Mouse (Mus musculus) heart, embryonic 12.5 days (tissue): ENCODE data around the gene Cdip1. TPM values are rescaled to one million over a fixed set of nuclear protein-coding genes. Genes with fewer than 3 reads are reported as not detected.

Experiments used
- ATAC-seq: fragments of 200-750 bp; cut with Nextera tagmentation; 2 replicates; pipeline ENCODE4 v1.8.0; 2017; ENCODE audit warnings: moderate TSS enrichment, moderate library complexity; ENCODE audit not compliant: insufficient number of reproducible peaks, low FRiP score
- H3K27ac ChIP-seq: fragments of 300-500 bp; sonication (generic); 2 replicates; pipeline ENCODE4 v1.5.1; 2016; ENCODE audit warnings: mild to moderate bottlenecking, moderate library complexity; ENCODE audit not compliant: poor library complexity, severe bottlenecking
- H3K27me3 ChIP-seq: fragments of 300-500 bp; sonication (generic); replicated peaks from 2 replicates; pipeline ENCODE4 v1.6.1; 2016; ENCODE audit warnings: mild to moderate bottlenecking, moderate library complexity
- H3K36me3 ChIP-seq: fragments of 300-500 bp; sonication (generic); 2 replicates; pipeline ENCODE4 v1.6.1; 2016; ENCODE audit warnings: mild to moderate bottlenecking, moderate library complexity
- H3K4me1 ChIP-seq: fragments of 300-500 bp; sonication (generic); replicated peaks from 2 replicates; pipeline ENCODE4 v1.6.1; 2016; ENCODE audit warnings: mild to moderate bottlenecking
- H3K4me2 ChIP-seq: fragments of 300-500 bp; sonication (generic); 2 replicates; pipeline ENCODE4 v1.6.1; 2016; ENCODE audit warnings: mild to moderate bottlenecking, moderate library complexity
- H3K4me3 ChIP-seq: fragments of 300-500 bp; sonication (generic); 2 replicates; pipeline ENCODE4 v1.5.1; 2016; ENCODE audit warnings: mild to moderate bottlenecking
- H3K9ac ChIP-seq: fragments of 300-500 bp; sonication (generic); 2 replicates; pipeline ENCODE4 v1.6.1; 2016; ENCODE audit warnings: mild to moderate bottlenecking, moderate library complexity
- H3K9me3 ChIP-seq: fragments of 300-500 bp; sonication (generic); replicated peaks from 2 replicates; pipeline ENCODE4 v1.6.1; 2016; ENCODE audit warnings: mild to moderate bottlenecking, moderate library complexity
- WGBS: fragments of 180-500 bp; shearing (Covaris S2); methylation state at CpG from one replicate; pipeline ENCODE4 v1.1.7; 2016; 5-methylcytosine and 5-hydroxymethylcytosine counted together
- polyA plus RNA-seq: library from polyadenylated mRNA; unstranded; fragments of >200 nt; fragmentation: Nextera tagmentation; extraction: Ambion mirVana; gene quantifications from 2 replicates; pipeline ENCODE4 v1.2.1, GENCODE M21; 2016

The Cdip1 gene
- polyA plus RNA-seq, 1 experiment from 2014 or later = 122 TPM

GRCm38 (mm10) chr16:4791332-4791731 lies 1.2 kb upstream of the Cdip1 start:
- H3K4me1 ChIP-seq = peaks cover 27% of the 10 kb centered on the region
- no peak overlapping the region for H3K9ac ChIP-seq
- no peaks in the 10 kb centered on the region for H3K27me3 ChIP-seq
- H3K36me3 ChIP-seq = no peaks in the 10 kb centered on the region
- no peak overlapping the region for H3K4me2 ChIP-seq
- H3K4me3 ChIP-seq = no peak overlapping the region
- no peaks in the 10 kb centered on the region for H3K9me3 ChIP-seq
- no peak overlapping the region for H3K27ac ChIP-seq
- ATAC-seq = no peak
- WGBS = 60% methylated on average over 2 of the region's 2 CpGs

- Histone ChIP-seq H3K9me3 (no peaks in the 10 kb centered on the region), H3K9ac (peak overlapping the region; percentile 95), H3K4me3 (peak overlapping the region; percentile 85), H3K4me2 (peak overlapping the region; percentile 79), H3K27ac (peak overlapping the region; percentile 98), H3K27me3 (no peaks in the 10 kb centered on the region), H3K4me1 (peaks cover 47% of the 10 kb centered on the region), H3K36me3 (no peaks in the 10 kb centered on the region)
- peak; percentile 57 for ATAC-seq
- WGBS = 0% methylated on average over 29 of the region's 29 CpGs
Measured at GRCm38 (mm10) chr16:4789311-4789768, 752 bp downstream of the Cdip1 start.

GRCm38 (mm10) chr16:4788176-4788575 lies 1.9 kb downstream of the Cdip1 start:
- H3K27ac ChIP-seq = 0 out of 2 replicates have a peak overlapping the region, but pooled peaks have one; percentile 2
- H3K4me1 ChIP-seq = peaks cover 58% of the 10 kb centered on the region
- no peak for ATAC-seq

GRCm38 (mm10) chr16:4785706-4786105 lies 4.4 kb downstream of the Cdip1 start:
- no peak for ATAC-seq
- H3K4me3 ChIP-seq = no peak overlapping the region
- 0 out of 2 replicates have a peak overlapping the region, but pooled peaks have one; percentile 34 for H3K27ac ChIP-seq
- WGBS = 68% methylated on average over 4 of the region's 4 CpGs
- H3K4me2 ChIP-seq = peak overlapping the region; percentile 32
- H3K9ac ChIP-seq = peak overlapping the region; percentile 9; the same call in 1 of the 2 replicates
- no peaks in the 10 kb centered on the region for H3K27me3 ChIP-seq
- peaks cover 78% of the 10 kb centered on the region for H3K4me1 ChIP-seq
- H3K36me3 ChIP-seq = peaks cover 6% of the 10 kb centered on the region
- no peaks in the 10 kb centered on the region for H3K9me3 ChIP-seq

More at GRCm38 (mm10) chr16:4788176-4788575, 1.9 kb downstream of the Cdip1 start:
- Histone ChIP-seq H3K4me2 (peak overlapping the region; percentile 62), H3K4me3 (peak overlapping the region; percentile 34), H3K27me3 (no peaks in the 10 kb centered on the region), H3K9ac (peak overlapping the region; percentile 54), H3K36me3 (peaks cover 5% of the 10 kb centered on the region), H3K9me3 (no peaks in the 10 kb centered on the region)

- Histone ChIP-seq H3K27ac (peak overlapping the region; percentile 96), H3K4me1 (peaks cover 80% of the 10 kb centered on the region), H3K4me3 (no peak overlapping the region), H3K27me3 (no peaks in the 10 kb centered on the region), H3K9me3 (no peaks in the 10 kb centered on the region), H3K36me3 (peaks cover 21% of the 10 kb centered on the region), H3K9ac (no peak overlapping the region), H3K4me2 (0 out of 2 replicates have a peak overlapping the region, but pooled peaks have one; percentile 50)
- no peak for ATAC-seq
Measured at GRCm38 (mm10) chr16:4782515-4782914, 7.6 kb downstream of the Cdip1 start.

GRCm38 (mm10) chr16:4781524-4782196 lies 8.4 kb downstream of the Cdip1 start:
- WGBS = 36% methylated on average over 5 of the region's 5 CpGs
- Histone ChIP-seq H3K4me1 (peaks cover 81% of the 10 kb centered on the region), H3K27me3 (no peaks in the 10 kb centered on the region), H3K9ac (no peak overlapping the region), H3K36me3 (peaks cover 23% of the 10 kb centered on the region), H3K4me2 (peak overlapping the region; percentile 50), H3K4me3 (peak overlapping the region; percentile 2; the same call in 1 of the 2 replicates), H3K27ac (peak overlapping the region; percentile 96), H3K9me3 (no peaks in the 10 kb centered on the region)
- no peak for ATAC-seq

- no peak for ATAC-seq
- Histone ChIP-seq H3K4me3 (no peak overlapping the region), H3K36me3 (peaks cover 24% of the 10 kb centered on the region), H3K27me3 (no peaks in the 10 kb centered on the region), H3K9ac (no peak overlapping the region), H3K4me2 (no peak overlapping the region), H3K27ac (no peak overlapping the region), H3K9me3 (no peaks in the 10 kb centered on the region), H3K4me1 (peaks cover 54% of the 10 kb centered on the region)
- 94% methylated on average over 4 of the region's 4 CpGs for WGBS
Measured at GRCm38 (mm10) chr16:4778940-4779339, 11.2 kb downstream of the Cdip1 start.

- Histone ChIP-seq H3K4me1 (peaks cover 54% of the 10 kb centered on the region), H3K9ac (no peak overlapping the region), H3K36me3 (peaks cover 18% of the 10 kb centered on the region), H3K4me3 (no peak overlapping the region), H3K9me3 (no peaks in the 10 kb centered on the region), H3K27ac (no peak overlapping the region), H3K27me3 (no peaks in the 10 kb centered on the region), H3K4me2 (no peak overlapping the region)
- ATAC-seq = no peak
- 87% methylated on average over 4 of the region's 4 CpGs for WGBS
Measured at GRCm38 (mm10) chr16:4777905-4778609, 12.0 kb downstream of the Cdip1 start.

- peak; percentile 43; the same call in 1 of the 2 replicates for ATAC-seq
- H3K27me3 ChIP-seq = no peaks in the 10 kb centered on the region
- H3K4me3 ChIP-seq = no peak overlapping the region
- no peak overlapping the region for H3K27ac ChIP-seq
- no peak overlapping the region for H3K4me2 ChIP-seq
- peaks cover 54% of the 10 kb centered on the region for H3K4me1 ChIP-seq
- no peaks in the 10 kb centered on the region for H3K9me3 ChIP-seq
- no peak overlapping the region for H3K9ac ChIP-seq
- 89% methylated on average over 3 of the region's 3 CpGs for WGBS
- peaks cover 21% of the 10 kb centered on the region for H3K36me3 ChIP-seq
Measured at GRCm38 (mm10) chr16:4777171-4777904, 12.8 kb downstream of the Cdip1 start.

- ATAC-seq = no peak
- whole genome bisulfite sequencing = 50% methylated on average over 1 of the region's 1 CpGs
- H3K9ac ChIP-seq = no peak overlapping the region
- H3K4me1 ChIP-seq = peaks cover 36% of the 10 kb centered on the region
- no peak overlapping the region for H3K4me3 ChIP-seq
- peaks cover 38% of the 10 kb centered on the region for H3K36me3 ChIP-seq
- H3K9me3 ChIP-seq = no peaks in the 10 kb centered on the region
- H3K27ac ChIP-seq = peak overlapping the region; percentile 52; the same call in 1 of the 2 replicates
- no peak overlapping the region for H3K4me2 ChIP-seq
- no peaks in the 10 kb centered on the region for H3K27me3 ChIP-seq
Measured at GRCm38 (mm10) chr16:4773289-4773970, 16.7 kb downstream of the Cdip1 start.
